Mouse (Mus musculus) telencephalon, adult 2 months (tissue): ENCODE measurements around the gene Abca4.
"Not testable (repeated sequence)": the region's sequence is repeated elsewhere in the genome, so short reads cannot be mapped to it uniquely, and the experiment has no call there.

Experiments
- DNase-seq: peaks from one replicate; pipeline ENCODE4 v3.0.0-alpha.2; 2011; ENCODE audit warnings: low read depth, low spot score

Gene Abca4

GRCm38 (mm10) chr3:122058439-122059198 lies 14.4 kb downstream of the Abca4 start:
- no peak for DNase-seq

GRCm38 (mm10) chr3:122062586-122062985 lies 18.3 kb downstream of the Abca4 start:
- DNase-seq: no peak

GRCm38 (mm10) chr3:122064556-122065410 lies 20.5 kb downstream of the Abca4 start:
- DNase-seq: no peak

GRCm38 (mm10) chr3:122071769-122072168 lies 27.5 kb downstream of the Abca4 start:
- no peak for DNase-seq

GRCm38 (mm10) chr3:122072646-122073571 lies 28.7 kb downstream of the Abca4 start:
- no peak for DNase-seq

GRCm38 (mm10) chr3:122073595-122073994 lies 29.4 kb downstream of the Abca4 start:
- DNase-seq: no peak

- DNase-seq: no peak
Observed at GRCm38 (mm10) chr3:122074334-122074733, 30.1 kb downstream of the Abca4 start.

GRCm38 (mm10) chr3:122078141-122078540 lies 33.9 kb downstream of the Abca4 start:
- peak; percentile 71 for DNase-seq

GRCm38 (mm10) chr3:122079172-122079571 lies 34.9 kb downstream of the Abca4 start:
- DNase-seq: no peak

- not testable (repeated sequence) for DNase-seq
Observed at GRCm38 (mm10) chr3:122081634-122082033, 37.4 kb downstream of the Abca4 start.

- no peak for DNase-seq
Observed at GRCm38 (mm10) chr3:122082338-122082737, 38.1 kb downstream of the Abca4 start.

GRCm38 (mm10) chr3:122085157-122085989 lies 41.1 kb downstream of the Abca4 start:
- no peak for DNase-seq

GRCm38 (mm10) chr3:122088054-122088681 lies 43.9 kb downstream of the Abca4 start:
- DNase-seq: no peak

GRCm38 (mm10) chr3:122090338-122090737 lies 46.1 kb downstream of the Abca4 start:
- no peak for DNase-seq

GRCm38 (mm10) chr3:122099713-122100112 lies 55.5 kb downstream of the Abca4 start:
- no peak for DNase-seq

- DNase-seq: no peak
Observed at GRCm38 (mm10) chr3:122102091-122102490, 57.8 kb downstream of the Abca4 start.

- no peak for DNase-seq
Observed at GRCm38 (mm10) chr3:122103864-122104808, 59.9 kb downstream of the Abca4 start.

GRCm38 (mm10) chr3:122106920-122107319 lies 62.7 kb downstream of the Abca4 start:
- DNase-seq: no peak

- DNase-seq: no peak
Observed at GRCm38 (mm10) chr3:122107643-122108194, 63.5 kb downstream of the Abca4 start.
